Mouse (Mus musculus) erythroblast, embryonic 14.5 days (primary cell): ENCODE measurements around the gene Ubfd1.

Source experiments
- GATA1 ChIP-seq: IDR thresholded peaks from 2 replicates; pipeline ENCODE4 v1.6.1; 2012; ENCODE audit warnings: low read length, inconsistent platforms, mixed read lengths
- TAL1 ChIP-seq: IDR thresholded peaks from 3 replicates; pipeline ENCODE4 v1.6.1; 2012; ENCODE audit warnings: low read length, inconsistent platforms, mixed read lengths

GRCm38 (mm10) chr7:122045711-122046110 is 21.3 kb upstream of the Ubfd1 start:
- no peak for TF ChIP-seq TAL1
- TF ChIP-seq GATA1, result no peak
